Mouse (Mus musculus) MEL (cell line): Measurements from ENCODE around the gene Prdm5.

Experiments used
- BHLHE40 ChIP-seq: IDR thresholded peaks from 2 replicates; pipeline ENCODE4 v1.6.1; 2012; ENCODE audit warnings: low read depth, mild to moderate bottlenecking, inconsistent platforms, low read length, improper control_type of control experiment, borderline replicate concordance
- CHD1 ChIP-seq: IDR thresholded peaks from 2 replicates; pipeline ENCODE4 v1.6.1; 2012; ENCODE audit warnings: low read depth, mild to moderate bottlenecking, inconsistent platforms, low read length, improper control_type of control experiment
- CTCF ChIP-seq, 3 experiments: IDR thresholded peaks in 2 of 3; conservative IDR thresholded peaks in 1 of 3; 2 replicates each; pipeline ENCODE4 v1.5.1; 2011 to 2012; ENCODE audit warnings: low read length in 3 of 3, low read depth in 2 of 3, mild to moderate bottlenecking in 2 of 3, improper control_type of control experiment in 1 of 3, inconsistent platforms in 1 of 3, mixed read lengths in 1 of 3, moderate library complexity in 1 of 3; ENCODE audit not compliant: control insufficient read depth in 1 of 3, insufficient read depth in 1 of 3, poor library complexity in 1 of 3, severe bottlenecking in 1 of 3
- ELF1 ChIP-seq: IDR thresholded peaks from 2 replicates; pipeline ENCODE4 v1.6.1; 2014; ENCODE audit warnings: low read depth, mild to moderate bottlenecking, inconsistent platforms, low read length, improper control_type of control experiment, moderate library complexity
- EP300 ChIP-seq, 2 experiments: IDR thresholded peaks; 2 replicates each; pipeline ENCODE4 v1.6.1; 2011; ENCODE audit warnings: improper control_type of control experiment in 2 of 2, low read length in 2 of 2, low read depth in 1 of 2, mild to moderate bottlenecking in 1 of 2
- GABPA ChIP-seq: IDR thresholded peaks from 2 replicates; pipeline ENCODE4 v1.6.1; 2012; ENCODE audit warnings: low read depth, mild to moderate bottlenecking, inconsistent platforms, low read length, improper control_type of control experiment, moderate library complexity
- GATA1 ChIP-seq: IDR thresholded peaks from 2 replicates; pipeline ENCODE4 v1.6.1; 2011; ENCODE audit warnings: low read depth, low read length, improper control_type of control experiment
- MAX ChIP-seq: IDR thresholded peaks from 2 replicates; pipeline ENCODE4 v1.6.1; 2011; ENCODE audit warnings: low read length, improper control_type of control experiment
- MYB ChIP-seq: IDR thresholded peaks from 2 replicates; pipeline ENCODE4 v1.6.1; 2011; ENCODE audit warnings: mild to moderate bottlenecking, low read depth, low read length, improper control_type of control experiment
- NELFE ChIP-seq: IDR thresholded peaks from 2 replicates; pipeline ENCODE4 v1.6.1; 2011; ENCODE audit warnings: low read depth, low read length, improper control_type of control experiment
- POLR2A ChIP-seq, 2 experiments: IDR thresholded peaks; 2 replicates each; pipeline ENCODE4 v1.6.1; 2011 to 2012; ENCODE audit warnings: low read length in 2 of 2, mild to moderate bottlenecking in 2 of 2, control low read depth in 1 of 2, improper control_type of control experiment in 1 of 2, low read depth in 1 of 2, moderate library complexity in 1 of 2; ENCODE audit not compliant: control insufficient read depth in 1 of 2, insufficient read depth in 1 of 2, poor library complexity in 1 of 2
- UBTF ChIP-seq: IDR thresholded peaks from 2 replicates; pipeline ENCODE4 v1.6.1; 2012; ENCODE audit warnings: low read depth, mild to moderate bottlenecking, inconsistent platforms, low read length, improper control_type of control experiment, moderate library complexity, borderline replicate concordance; ENCODE audit not compliant: insufficient read depth
- ZNF384 ChIP-seq: IDR thresholded peaks from 2 replicates; pipeline ENCODE4 v1.6.1; 2012; ENCODE audit warnings: low read depth, mild to moderate bottlenecking, inconsistent platforms, low read length, improper control_type of control experiment

GRCm38 (mm10) chr6:65798390-65798789 is 19.6 kb downstream of the Prdm5 start:
- no peak for TF ChIP-seq CTCF (IDR thresholded peaks at IDR 0.05 in 2 of 3, conservative IDR thresholded peaks at IDR 0.05 in 1 of 3; ENCODE audit: control insufficient read depth in 1 of 3, insufficient read depth in 1 of 3, low read depth in 2 of 3, low read length in 3 of 3, poor library complexity in 1 of 3, severe bottlenecking in 1 of 3)
- no peak for TF ChIP-seq UBTF
- TF ChIP-seq GATA1: no peak
- no peak for TF ChIP-seq POLR2A (IDR thresholded peaks at IDR 0.05; ENCODE audit: control insufficient read depth in 1 of 2, insufficient read depth in 1 of 2, low read depth in 1 of 2, low read length in 2 of 2, poor library complexity in 1 of 2)
- TF ChIP-seq EP300 (IDR thresholded peaks at IDR 0.05; ENCODE audit: low read depth in 1 of 2, low read length in 2 of 2): no peak
- TF ChIP-seq ELF1: no peak
- TF ChIP-seq NELFE: no peak
- TF ChIP-seq GABPA: no peak
- TF ChIP-seq CHD1: no peak
- TF ChIP-seq MYB: no peak
- TF ChIP-seq BHLHE40: no peak
- no peak for TF ChIP-seq ZNF384
- no peak for TF ChIP-seq MAX
